Mouse (Mus musculus): ENCODE measurements around the gene Gm10271. TPM values are rescaled to one million over a fixed set of nuclear protein-coding genes. Genes with fewer than 3 reads are reported as not detected.

Gm10271 gene
- polyA plus RNA-seq, 1 experiment from 2014 or later, result not detected

DNA sequence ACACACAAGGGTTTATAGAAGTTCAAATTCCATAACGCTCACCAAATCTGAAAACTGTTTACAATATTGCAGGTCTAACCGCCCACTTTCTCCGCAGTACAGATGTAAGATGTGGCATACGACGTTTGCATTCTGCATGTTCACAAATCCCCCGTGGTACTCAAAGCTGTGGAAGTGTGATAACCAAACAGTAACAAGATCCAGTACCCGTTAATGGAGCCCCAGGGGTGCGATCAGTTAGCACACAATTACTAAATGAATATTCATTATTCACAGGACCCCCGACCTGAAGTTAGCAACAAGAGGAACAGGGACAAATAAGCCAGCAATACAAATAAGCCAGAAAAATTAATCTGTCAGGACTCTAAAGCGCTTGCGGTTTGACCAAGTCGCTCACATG, 12.4 kb upstream of the Gm10271 start:
- Histone ChIP-seq H3K4me3 (ENCODE audit: low read depth, low read length) (no peak overlapping the region), H3K4me2 (replicated peaks; ENCODE audit: low read depth, low read length) (no peak overlapping the region), H3K36me3 (ENCODE audit: control insufficient read depth, insufficient read depth, low read length) (no peaks in the 10 kb centered on the region), H3K27ac (ENCODE audit: low read depth, low read length) (no peak overlapping the region), H3K9me3 (ENCODE audit: control insufficient read depth, low read length) (no peaks in the 10 kb centered on the region), H3K4me1 (replicated peaks; ENCODE audit: control insufficient read depth, insufficient read depth, low read length) (peaks cover 3% of the 10 kb centered on the region; the same call in 1 of the 2 replicates), H3K27me3 (ENCODE audit: control insufficient read depth, insufficient read depth, low read length) (no peaks in the 10 kb centered on the region), H3K9ac (ENCODE audit: low read depth, low read length) (no peak overlapping the region)
- ATAC-seq (ENCODE audit: low FRiP score) (no peak), DNase-seq (ENCODE audit: low spot score) (no peak)
- 71% methylated on average over 12 of the region's 12 CpGs for WGBS

DNA sequence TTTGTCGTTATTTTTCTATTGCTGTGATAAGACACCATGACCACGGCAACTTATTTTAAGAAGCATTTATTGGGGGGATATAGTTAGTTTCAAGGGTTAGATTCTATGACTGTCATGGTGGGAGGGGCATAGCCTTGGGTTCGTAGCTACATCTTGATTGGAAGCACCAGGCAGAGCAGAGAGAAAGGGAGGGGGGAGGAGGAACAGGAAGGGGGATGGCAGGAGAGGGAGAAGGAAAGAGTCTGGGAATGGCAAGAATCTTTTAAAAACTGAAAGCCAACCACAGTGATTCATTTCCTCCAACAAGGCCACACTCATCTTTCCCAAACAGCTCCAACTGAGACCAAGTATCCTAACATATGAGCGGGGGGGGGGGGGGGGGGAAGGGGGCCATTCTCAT, 10.1 kb upstream of the Gm10271 start:
- H3K27me3 ChIP-seq (ENCODE audit: control insufficient read depth, insufficient read depth, low read length), result no peaks in the 10 kb centered on the region
- no peaks in the 10 kb centered on the region for H3K9me3 ChIP-seq (ENCODE audit: control insufficient read depth, low read length)
- ATAC-seq (ENCODE audit: low FRiP score) (no peak), DNase-seq (ENCODE audit: low spot score) (no peak)
- H3K9ac ChIP-seq (ENCODE audit: low read depth, low read length), result no peak overlapping the region
- no peak overlapping the region for H3K27ac ChIP-seq (ENCODE audit: low read depth, low read length)
- H3K36me3 ChIP-seq (ENCODE audit: control insufficient read depth, insufficient read depth, low read length), result no peaks in the 10 kb centered on the region
- H3K4me3 ChIP-seq (ENCODE audit: low read depth, low read length), result no peak overlapping the region
- 66% methylated on average over 3 of the region's 4 CpGs for WGBS
- H3K4me1 ChIP-seq (replicated peaks; ENCODE audit: control insufficient read depth, insufficient read depth, low read length), result peaks cover 3% of the 10 kb centered on the region; the same call in 1 of the 2 replicates
- H3K4me2 ChIP-seq (replicated peaks; ENCODE audit: low read depth, low read length), result no peak overlapping the region

DNA sequence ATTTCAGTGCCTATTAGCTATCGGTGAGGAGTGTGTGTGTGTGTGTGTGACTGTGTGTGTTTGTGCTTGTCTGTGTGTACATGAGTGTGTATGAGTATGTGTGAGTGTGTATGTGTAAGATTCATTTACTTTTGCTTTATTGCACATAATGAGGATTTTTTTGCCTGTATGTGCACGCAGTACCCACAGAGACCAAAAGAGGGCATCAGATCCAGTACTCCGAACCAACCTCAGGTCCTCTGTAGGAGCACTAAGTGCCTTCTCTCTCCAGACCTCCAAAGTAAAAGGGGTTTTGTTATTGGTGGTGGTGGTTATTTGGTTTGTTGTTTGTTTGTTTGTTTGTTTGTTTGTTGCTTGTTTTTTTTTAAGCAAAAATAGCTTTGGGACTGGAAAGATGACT, 8.5 kb upstream of the Gm10271 start:
- H3K27me3 ChIP-seq (ENCODE audit: control insufficient read depth, insufficient read depth, low read length), result no peaks in the 10 kb centered on the region
- no peak overlapping the region for H3K4me2 ChIP-seq (replicated peaks; ENCODE audit: low read depth, low read length)
- DNase-seq (ENCODE audit: low spot score) (peak; percentile 46), ATAC-seq (ENCODE audit: low FRiP score) (no peak)
- H3K9ac ChIP-seq (ENCODE audit: low read depth, low read length), result no peak overlapping the region
- WGBS, result 77% methylated on average over 3 of the region's 3 CpGs
- no peak overlapping the region for H3K27ac ChIP-seq (ENCODE audit: low read depth, low read length)
- no peaks in the 10 kb centered on the region for H3K36me3 ChIP-seq (ENCODE audit: control insufficient read depth, insufficient read depth, low read length)
- H3K9me3 ChIP-seq (ENCODE audit: control insufficient read depth, low read length), result no peaks in the 10 kb centered on the region
- H3K4me1 ChIP-seq (replicated peaks; ENCODE audit: control insufficient read depth, insufficient read depth, low read length), result no peaks in the 10 kb centered on the region
- H3K4me3 ChIP-seq (ENCODE audit: low read depth, low read length), result no peak overlapping the region

DNA sequence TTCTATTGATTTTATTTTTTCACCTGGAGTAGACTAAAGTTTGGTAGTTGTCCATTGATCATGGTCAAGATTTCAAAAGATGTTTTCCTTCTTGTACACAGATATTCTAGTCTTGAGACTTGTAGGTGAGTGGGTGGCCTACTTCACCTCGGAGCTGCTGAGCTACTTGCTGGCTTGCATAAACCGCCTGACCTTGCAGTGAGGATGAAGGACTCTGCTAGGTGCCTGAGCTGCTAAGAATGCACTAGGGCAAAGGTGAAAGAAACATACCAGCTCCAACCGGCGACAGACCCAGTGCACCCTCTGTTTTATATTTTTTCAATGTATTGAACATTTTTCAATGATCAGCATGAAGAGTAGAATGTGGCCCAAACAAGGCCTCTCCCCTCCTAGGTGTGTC, 7.9 kb upstream of the Gm10271 start:
- H3K9ac ChIP-seq (ENCODE audit: low read depth, low read length), result no peak overlapping the region
- no peaks in the 10 kb centered on the region for H3K27me3 ChIP-seq (ENCODE audit: control insufficient read depth, insufficient read depth, low read length)
- 69% methylated on average over 4 of the region's 4 CpGs for WGBS
- DNase-seq (ENCODE audit: low spot score), result no peak
- H3K27ac ChIP-seq (ENCODE audit: low read depth, low read length), result no peak overlapping the region
- ATAC-seq (ENCODE audit: low FRiP score), result no peak
- H3K4me1 ChIP-seq (replicated peaks; ENCODE audit: control insufficient read depth, insufficient read depth, low read length), result no peaks in the 10 kb centered on the region
- H3K4me3 ChIP-seq (ENCODE audit: low read depth, low read length), result no peak overlapping the region
- no peak overlapping the region for H3K4me2 ChIP-seq (replicated peaks; ENCODE audit: low read depth, low read length)
- H3K36me3 ChIP-seq (ENCODE audit: control insufficient read depth, insufficient read depth, low read length), result no peaks in the 10 kb centered on the region
- H3K9me3 ChIP-seq (ENCODE audit: control insufficient read depth, low read length), result no peaks in the 10 kb centered on the region

DNA sequence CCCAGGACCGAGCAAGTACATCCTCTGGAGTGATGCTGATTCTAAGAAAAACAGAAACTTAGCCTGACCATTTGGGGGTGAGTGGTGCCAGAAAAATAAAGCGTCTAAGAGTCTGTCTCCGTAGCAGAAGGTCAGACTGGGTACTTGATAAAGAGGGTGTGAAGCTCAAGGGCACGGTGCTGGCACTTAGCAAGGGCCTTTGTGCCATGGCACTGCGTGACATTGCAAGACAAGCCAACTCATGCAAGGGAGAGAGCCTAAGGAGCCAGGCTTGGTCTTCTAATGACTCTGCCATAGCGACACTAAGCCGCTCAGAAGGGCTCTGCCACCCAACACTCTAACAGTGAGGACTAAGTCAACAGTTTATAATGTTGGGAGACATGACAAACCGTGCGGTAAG, 6.4 kb upstream of the Gm10271 start:
- Histone ChIP-seq H3K9ac (ENCODE audit: low read depth, low read length) (no peak overlapping the region), H3K4me1 (replicated peaks; ENCODE audit: control insufficient read depth, insufficient read depth, low read length) (no peaks in the 10 kb centered on the region), H3K36me3 (ENCODE audit: control insufficient read depth, insufficient read depth, low read length) (no peaks in the 10 kb centered on the region), H3K9me3 (ENCODE audit: control insufficient read depth, low read length) (no peaks in the 10 kb centered on the region), H3K4me3 (ENCODE audit: low read depth, low read length) (no peak overlapping the region), H3K27me3 (ENCODE audit: control insufficient read depth, insufficient read depth, low read length) (no peaks in the 10 kb centered on the region), H3K27ac (ENCODE audit: low read depth, low read length) (no peak overlapping the region), H3K4me2 (replicated peaks; ENCODE audit: low read depth, low read length) (no peak overlapping the region)
- 91% methylated on average over 9 of the region's 9 CpGs for WGBS
- no peak for DNase-seq (ENCODE audit: low spot score)
- ATAC-seq (ENCODE audit: low FRiP score), result no peak

DNA sequence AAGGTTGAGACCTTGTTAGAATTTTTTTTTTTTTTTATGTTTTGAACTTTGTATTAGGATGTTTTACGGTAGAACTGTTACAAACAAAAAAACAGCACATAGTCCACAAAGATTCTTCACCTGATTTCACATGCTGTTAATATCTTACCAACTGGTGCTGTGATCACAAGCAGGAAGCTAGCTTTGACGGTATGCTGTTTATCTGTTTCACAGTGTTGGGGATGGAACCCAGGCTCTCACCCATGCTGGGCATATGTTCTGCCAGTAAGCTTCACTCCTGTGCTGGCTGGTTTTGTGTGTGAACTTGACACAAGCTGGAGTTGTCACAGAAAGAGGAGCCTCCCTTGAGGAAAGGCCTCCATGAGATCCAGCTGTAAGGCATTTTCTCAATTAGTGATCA, 5.4 kb upstream of the Gm10271 start:
- WGBS, result 89% methylated on average over 2 of the region's 2 CpGs

DNA sequence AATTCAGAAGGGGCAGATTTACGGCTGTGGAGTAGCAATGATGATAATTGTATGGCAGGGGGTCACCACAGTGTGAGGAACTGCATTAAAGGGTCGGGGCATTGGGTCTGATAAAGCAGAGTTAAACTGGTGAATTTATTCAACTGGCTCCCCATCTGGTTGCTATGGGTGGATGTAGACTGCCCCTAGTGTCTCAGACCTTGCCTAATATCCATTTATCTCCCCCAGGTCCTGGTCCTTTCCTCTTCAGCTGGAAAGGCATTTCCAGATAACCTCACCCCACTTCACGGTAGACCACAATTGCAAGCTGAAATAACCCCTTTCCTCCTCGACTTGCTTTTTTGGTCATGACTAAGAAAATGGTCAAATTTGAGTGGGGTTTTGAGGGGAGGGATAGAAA, 5.0 kb upstream of the Gm10271 start:
- DNase-seq (ENCODE audit: low spot score) (no peak), ATAC-seq (ENCODE audit: low FRiP score) (no peak)
- no peak overlapping the region for H3K4me3 ChIP-seq (ENCODE audit: low read depth, low read length)
- no peaks in the 10 kb centered on the region for H3K9me3 ChIP-seq (ENCODE audit: control insufficient read depth, low read length)
- no peaks in the 10 kb centered on the region for H3K36me3 ChIP-seq (ENCODE audit: control insufficient read depth, insufficient read depth, low read length)
- no peak overlapping the region for H3K9ac ChIP-seq (ENCODE audit: low read depth, low read length)
- H3K27ac ChIP-seq (ENCODE audit: low read depth, low read length), result no peak overlapping the region
- no peak overlapping the region for H3K4me2 ChIP-seq (replicated peaks; ENCODE audit: low read depth, low read length)
- no peaks in the 10 kb centered on the region for H3K4me1 ChIP-seq (replicated peaks; ENCODE audit: control insufficient read depth, insufficient read depth, low read length)
- WGBS, result 65% methylated on average over 4 of the region's 4 CpGs
- no peaks in the 10 kb centered on the region for H3K27me3 ChIP-seq (ENCODE audit: control insufficient read depth, insufficient read depth, low read length)

More for the DNA sequence above, 5.4 kb upstream of the Gm10271 start:
- Histone ChIP-seq H3K9ac (ENCODE audit: low read depth, low read length) (no peak overlapping the region), H3K36me3 (ENCODE audit: control insufficient read depth, insufficient read depth, low read length) (no peaks in the 10 kb centered on the region), H3K4me1 (replicated peaks; ENCODE audit: control insufficient read depth, insufficient read depth, low read length) (no peaks in the 10 kb centered on the region), H3K27ac (ENCODE audit: low read depth, low read length) (no peak overlapping the region), H3K4me2 (replicated peaks; ENCODE audit: low read depth, low read length) (no peak overlapping the region), H3K4me3 (ENCODE audit: low read depth, low read length) (no peak overlapping the region), H3K9me3 (ENCODE audit: control insufficient read depth, low read length) (no peaks in the 10 kb centered on the region), H3K27me3 (ENCODE audit: control insufficient read depth, insufficient read depth, low read length) (no peaks in the 10 kb centered on the region)
- DNase-seq (ENCODE audit: low spot score) (no peak), ATAC-seq (ENCODE audit: low FRiP score) (no peak)

DNA sequence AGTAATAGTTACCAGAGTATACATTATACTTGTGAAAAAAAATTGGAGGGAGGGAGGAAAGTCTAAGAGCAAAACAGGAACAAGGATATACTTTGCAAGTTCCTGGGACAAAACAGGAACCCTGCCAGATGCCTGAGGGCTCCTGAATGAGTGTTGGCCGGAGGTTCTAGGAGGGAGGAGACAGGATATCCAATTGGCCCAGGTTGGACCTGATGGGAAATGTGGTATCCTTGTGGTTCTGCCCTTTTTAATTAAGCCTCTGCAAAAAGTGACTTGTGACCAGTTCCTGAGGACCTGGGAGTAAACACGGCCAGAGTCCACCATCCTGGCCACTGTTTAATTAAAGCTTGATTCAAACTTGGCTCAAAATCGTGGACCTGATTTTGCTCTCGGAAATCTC, 3.7 kb downstream of the Gm10271 start:
- no peak for DNase-seq (ENCODE audit: low spot score)
- WGBS, result 86% methylated on average over 4 of the region's 4 CpGs

DNA sequence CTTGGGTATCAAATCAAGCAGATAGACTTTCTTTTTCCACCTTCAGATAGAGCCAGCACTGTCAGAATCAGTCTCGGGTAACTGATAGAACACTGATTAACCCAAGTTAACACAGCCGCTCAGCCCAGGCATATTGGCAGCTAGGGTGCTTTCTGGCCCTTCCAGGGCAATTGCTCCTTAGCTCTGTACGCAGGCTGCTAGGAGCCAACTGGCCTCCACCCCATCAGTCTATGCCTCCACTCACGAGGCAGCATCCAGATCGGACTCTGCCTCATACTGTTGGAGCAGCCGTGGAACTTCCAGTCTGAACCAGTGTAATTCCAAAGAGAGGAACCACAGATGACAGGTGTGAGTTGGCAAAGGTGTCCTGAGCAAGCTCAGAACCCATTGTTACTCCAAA, 6.3 kb downstream of the Gm10271 start:
- Histone ChIP-seq H3K36me3 (ENCODE audit: control insufficient read depth, insufficient read depth, low read length) (no peaks in the 10 kb centered on the region), H3K9me3 (ENCODE audit: control insufficient read depth, low read length) (no peaks in the 10 kb centered on the region), H3K9ac (ENCODE audit: low read depth, low read length) (no peak overlapping the region), H3K27ac (ENCODE audit: low read depth, low read length) (no peak overlapping the region), H3K27me3 (ENCODE audit: control insufficient read depth, insufficient read depth, low read length) (no peaks in the 10 kb centered on the region), H3K4me1 (replicated peaks; ENCODE audit: control insufficient read depth, insufficient read depth, low read length) (no peaks in the 10 kb centered on the region), H3K4me3 (ENCODE audit: low read depth, low read length) (no peak overlapping the region), H3K4me2 (replicated peaks; ENCODE audit: low read depth, low read length) (no peak overlapping the region)
- no peak for ATAC-seq (ENCODE audit: low FRiP score)
- no peak for DNase-seq (ENCODE audit: low spot score)
- 81% methylated on average over 6 of the region's 6 CpGs for WGBS

More for the DNA sequence above, 3.7 kb downstream of the Gm10271 start:
- Histone ChIP-seq H3K36me3 (ENCODE audit: control insufficient read depth, insufficient read depth, low read length) (no peaks in the 10 kb centered on the region), H3K4me1 (replicated peaks; ENCODE audit: control insufficient read depth, insufficient read depth, low read length) (no peaks in the 10 kb centered on the region), H3K4me2 (replicated peaks; ENCODE audit: low read depth, low read length) (no peak overlapping the region), H3K27me3 (ENCODE audit: control insufficient read depth, insufficient read depth, low read length) (no peaks in the 10 kb centered on the region), H3K9ac (ENCODE audit: low read depth, low read length) (no peak overlapping the region), H3K4me3 (ENCODE audit: low read depth, low read length) (no peak overlapping the region), H3K9me3 (ENCODE audit: control insufficient read depth, low read length) (no peaks in the 10 kb centered on the region), H3K27ac (ENCODE audit: low read depth, low read length) (no peak overlapping the region)
- ATAC-seq (ENCODE audit: low FRiP score), result no peak

Data from hindbrain, embryonic 11.5 days (tissue).